Mouse (Mus musculus) kidney, postnatal 25 days (tissue): Measurements from ENCODE around the gene Gpnmb.

ENCODE experiments used
- DNase-seq, 2 experiments: peaks; one replicate each; pipeline ENCODE4 v3.0.0; 2021; ENCODE audit warnings: mixed read lengths in 2 of 2

Gene Gpnmb

DNA sequence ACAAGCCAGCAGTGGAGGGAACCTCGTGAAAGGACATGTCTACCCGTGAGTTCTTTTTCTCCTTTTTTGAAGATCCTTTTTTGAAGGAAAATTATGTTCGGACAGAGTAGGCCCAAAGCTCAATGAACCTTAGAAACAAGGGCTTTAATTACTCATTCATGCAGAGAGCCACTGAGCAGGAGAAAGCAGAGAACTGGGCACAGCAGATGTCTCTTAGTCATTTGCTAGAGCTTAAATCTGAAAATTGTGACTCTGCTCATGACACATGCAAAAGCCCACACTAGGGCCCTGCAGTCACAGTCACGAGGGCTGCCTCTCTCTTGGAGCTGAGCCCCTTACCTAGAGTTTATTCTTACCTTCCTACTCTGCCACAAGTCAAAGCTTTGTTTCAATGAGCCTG lies 3.6 kb upstream of the Gpnmb start:
- DNase-seq = no peak

DNA sequence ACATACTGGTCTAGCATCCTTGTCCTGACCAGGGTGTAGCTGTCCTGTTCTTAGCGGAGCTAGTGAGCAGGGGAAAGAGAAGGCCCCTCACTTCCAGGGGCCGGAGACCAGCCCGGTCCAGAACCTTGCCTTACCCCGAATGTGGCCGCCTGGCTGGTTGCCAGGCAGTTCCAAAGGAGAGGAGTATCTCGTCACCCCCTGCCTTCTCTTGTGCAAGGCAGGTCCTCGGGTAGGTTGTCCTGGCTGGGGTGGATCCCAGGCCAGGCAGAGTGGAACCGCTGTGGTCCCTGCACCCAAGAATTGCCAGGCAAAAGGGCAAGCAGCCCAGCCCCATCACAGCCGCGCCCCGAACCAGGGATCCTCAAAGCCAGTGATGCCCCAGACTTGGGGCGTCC lies 919 bp downstream of the Gpnmb start:
- no peak for DNase-seq

GRCm38 (mm10) chr6:49039470-49040180 lies 3.3 kb downstream of the Gpnmb start:
- peak; percentile 57 to 69 for DNase-seq

GRCm38 (mm10) chr6:49046502-49046901 lies 10.2 kb downstream of the Gpnmb start:
- no peak for DNase-seq

- DNase-seq = no peak
Observed at GRCm38 (mm10) chr6:49046976-49047375, 10.6 kb downstream of the Gpnmb start.

- no peak for DNase-seq
Observed at GRCm38 (mm10) chr6:49047848-49048247, 11.5 kb downstream of the Gpnmb start.

GRCm38 (mm10) chr6:49048395-49048794 lies 12.0 kb downstream of the Gpnmb start:
- no peak for DNase-seq

- DNase-seq = no peak
Observed at GRCm38 (mm10) chr6:49050677-49051410, 14.5 kb downstream of the Gpnmb start.

GRCm38 (mm10) chr6:49052191-49052590 lies 15.8 kb downstream of the Gpnmb start:
- no peak for DNase-seq

DNA sequence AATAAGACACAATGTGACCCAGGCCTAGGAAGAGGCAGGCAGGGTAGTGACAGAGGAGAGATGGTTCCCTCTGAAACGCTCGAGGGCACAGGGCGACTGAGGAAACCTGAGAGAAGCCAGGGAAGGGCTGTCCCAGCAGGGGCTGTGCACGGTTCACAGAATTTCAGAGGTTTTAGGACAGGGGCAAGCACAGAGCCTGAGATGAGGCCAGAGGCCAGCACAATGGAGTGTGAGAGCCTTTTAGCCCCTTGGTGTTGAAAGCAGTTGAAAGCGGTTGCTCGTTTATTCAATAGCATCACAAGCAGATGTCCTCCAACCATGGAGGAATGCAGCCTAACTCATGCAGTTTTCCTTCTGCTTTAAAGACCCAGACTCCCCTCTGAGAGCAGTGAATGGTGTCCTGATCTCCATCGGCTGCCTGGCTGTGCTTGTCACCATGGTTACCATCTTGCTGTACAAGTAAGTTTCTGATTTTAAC lies 18.9 kb downstream of the Gpnmb start:
- no peak for DNase-seq

GRCm38 (mm10) chr6:49056009-49056408 lies 19.7 kb downstream of the Gpnmb start:
- no peak for DNase-seq

DNA sequence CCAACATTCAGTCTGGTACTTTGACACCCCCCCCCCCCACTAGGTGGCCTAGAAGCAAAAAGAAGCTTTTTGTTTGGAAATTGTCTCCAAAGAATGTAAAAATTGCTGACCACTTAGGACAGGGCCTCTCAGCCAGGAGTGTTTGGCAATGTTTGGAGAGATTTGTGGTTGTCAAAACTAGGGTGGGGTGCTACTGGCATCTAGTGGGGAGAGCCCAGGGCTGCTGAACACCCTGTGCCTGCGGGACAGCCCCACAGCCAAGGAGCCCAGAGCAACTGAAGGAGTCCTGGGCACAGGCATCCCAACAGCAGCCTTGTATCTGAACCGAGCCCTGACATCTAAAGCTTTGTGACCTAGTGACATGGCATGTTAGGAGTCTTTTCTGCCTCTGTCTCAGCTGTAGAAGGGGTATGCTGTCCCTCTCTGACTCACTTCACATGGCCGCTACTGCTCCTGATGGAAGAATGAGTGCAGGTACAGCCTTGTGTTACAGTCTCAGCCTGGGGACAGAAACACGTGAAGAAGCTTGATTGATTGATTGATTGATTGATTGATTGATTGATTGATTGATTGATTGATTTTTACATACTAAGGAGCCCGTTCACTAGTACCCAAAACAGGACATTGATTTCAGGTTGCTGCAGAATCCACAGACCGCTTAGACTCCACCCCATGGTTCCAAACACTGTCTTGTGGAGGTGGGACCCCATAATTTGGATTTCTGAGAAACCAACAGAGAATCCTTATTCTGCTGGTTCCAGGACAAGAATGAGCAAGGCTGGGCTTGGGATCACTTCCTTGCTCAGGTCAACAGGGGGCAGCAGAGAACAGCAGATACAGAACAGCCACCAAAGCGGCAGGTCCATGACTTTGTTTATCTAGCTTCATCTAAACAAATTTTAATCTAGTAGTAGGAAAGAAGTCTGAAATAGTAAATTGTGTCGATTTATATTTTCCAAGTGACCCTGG lies 21.0 kb downstream of the Gpnmb start:
- peak; percentile 67 to 75 for DNase-seq

- no peak for DNase-seq
Observed at GRCm38 (mm10) chr6:49068361-49068760, 32.0 kb downstream of the Gpnmb start.

GRCm38 (mm10) chr6:49073304-49074116 lies 37.2 kb downstream of the Gpnmb start, which contains the start of gene Malsu1:
Gene Malsu1 (plus strand): TSS chr6:49073795.
- peak; percentile 96 to 97 for DNase-seq

GRCm38 (mm10) chr6:49074117-49074490 lies 37.8 kb downstream of the Gpnmb start:
- DNase-seq = peak in 1 of 2 experiments; percentile 11

DNA sequence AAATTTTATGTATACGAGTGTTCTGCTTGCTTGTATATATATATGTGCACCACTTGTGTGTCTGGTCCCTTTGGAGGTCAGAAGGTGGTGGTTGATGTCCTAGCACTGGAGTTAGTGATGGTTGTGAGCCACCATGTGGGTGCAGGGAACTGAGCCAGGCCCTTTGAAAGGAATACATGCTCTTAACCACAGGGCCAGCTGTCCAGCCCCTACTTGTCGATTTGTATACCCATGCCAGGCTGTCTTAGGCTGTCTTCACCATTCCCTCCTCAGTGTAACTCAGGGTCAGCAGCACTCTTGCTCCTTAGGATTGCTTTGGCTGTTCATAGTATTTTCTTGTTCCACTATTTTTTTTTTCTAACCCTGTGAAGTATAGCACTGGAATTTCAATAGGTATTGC lies 41.5 kb downstream of the Gpnmb start:
- DNase-seq = no peak

DNA sequence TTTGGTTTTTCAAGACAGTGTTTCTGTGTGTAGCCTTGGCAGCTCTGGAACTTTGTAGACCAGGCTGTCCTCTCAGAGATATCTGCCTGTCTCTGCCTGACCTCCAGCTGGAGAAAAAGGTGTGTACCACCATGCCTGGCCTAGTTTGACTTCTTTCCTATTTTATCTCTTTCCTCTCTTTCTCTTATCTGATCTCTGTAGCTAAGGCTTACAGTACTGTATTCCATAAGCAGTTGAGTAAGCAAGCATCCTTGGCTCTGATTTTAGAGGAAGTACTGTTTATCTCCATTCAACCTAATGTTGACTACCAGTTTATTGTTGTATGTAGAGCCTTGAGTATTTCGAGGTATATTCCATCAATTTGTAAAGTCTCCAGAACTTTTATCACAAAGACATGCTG lies 43.0 kb downstream of the Gpnmb start:
- DNase-seq = no peak

- DNase-seq = no peak
Observed at GRCm38 (mm10) chr6:49083008-49083407, 46.7 kb downstream of the Gpnmb start.

GRCm38 (mm10) chr6:49094968-49095367 lies 58.6 kb downstream of the Gpnmb start:
- DNase-seq = no peak

DNA sequence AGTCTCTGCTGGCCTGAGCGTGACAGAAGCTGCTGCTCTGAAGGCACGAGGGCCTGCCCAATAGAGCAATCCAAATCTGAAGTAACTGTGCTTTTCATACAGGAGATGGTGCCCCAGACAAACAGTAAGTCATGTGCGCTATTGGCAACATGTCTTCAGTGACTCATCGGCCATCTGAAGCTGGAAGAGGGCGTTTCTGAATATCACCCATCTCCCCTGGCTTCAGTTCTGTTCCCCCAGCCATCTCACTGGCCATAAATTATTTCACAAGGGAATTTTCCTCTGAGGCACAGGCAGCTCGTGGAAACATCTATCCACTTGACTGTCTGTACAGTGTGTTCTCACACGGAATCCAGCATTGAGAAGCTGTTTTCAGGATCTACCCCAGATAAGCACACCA lies 60.1 kb downstream of the Gpnmb start:
- peak; percentile 14 to 52 for DNase-seq

DNA sequence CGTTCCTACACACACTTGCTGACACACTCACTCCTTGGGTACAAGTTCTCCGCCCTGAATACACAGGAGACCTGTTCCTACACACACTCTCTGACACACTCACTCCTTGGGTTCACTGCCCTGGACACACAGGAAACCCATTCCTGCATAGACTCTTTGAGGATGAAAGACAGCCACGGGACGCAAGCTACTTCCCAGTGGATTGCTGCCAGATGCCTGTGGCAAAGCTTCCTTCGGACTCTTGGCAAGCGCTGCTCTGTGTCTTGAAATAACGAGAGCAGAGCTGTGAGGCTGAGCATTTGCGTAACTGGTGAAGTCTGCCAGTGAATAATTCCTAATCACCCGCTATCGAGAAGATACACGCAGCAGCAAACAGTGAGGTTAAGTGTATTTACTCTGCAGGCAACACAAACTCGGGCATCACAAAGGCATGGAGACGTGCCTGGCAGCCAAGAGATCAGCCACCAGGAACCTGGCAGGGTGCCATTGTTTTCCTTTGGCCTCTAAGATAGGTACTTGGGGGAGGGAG lies 60.7 kb downstream of the Gpnmb start:
- peak; percentile 84 to 91 for DNase-seq

DNA sequence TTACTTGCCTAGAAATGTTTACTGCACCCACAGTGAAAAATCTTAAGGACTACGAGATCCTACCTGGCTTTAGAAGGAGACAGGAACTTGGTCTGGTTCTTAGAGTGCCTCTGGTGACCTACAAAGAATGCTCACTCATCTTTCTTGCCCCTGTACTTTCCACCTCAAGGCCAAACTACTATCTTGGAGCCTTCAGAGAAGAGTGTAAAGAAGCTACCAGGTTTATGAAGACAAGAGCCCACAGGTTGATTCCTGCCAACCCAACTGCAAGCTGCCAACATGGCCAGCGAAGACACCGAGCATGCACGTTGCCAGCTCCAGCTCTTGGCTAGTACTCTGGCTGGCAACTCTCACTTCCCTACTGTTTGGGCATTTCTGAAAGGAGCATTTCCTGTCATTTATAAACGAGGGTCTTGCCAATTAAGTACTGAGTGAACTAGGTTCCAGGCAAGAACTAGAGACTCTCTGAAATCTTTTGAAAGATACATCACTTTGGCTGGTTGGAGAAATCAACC lies 61.3 kb downstream of the Gpnmb start:
- no peak for DNase-seq
